Mouse (Mus musculus) E14TG2a.4 (cell line): ENCODE results near the gene Mrpl49.

Source experiments
- CTCF ChIP-seq: conservative IDR thresholded peaks from 2 replicates; pipeline ENCODE4 v1.5.1; 2014; ENCODE audit warnings: low read length
- NANOG ChIP-seq: IDR thresholded peaks from 2 replicates; pipeline ENCODE4 v1.6.1; 2014; ENCODE audit warnings: borderline replicate concordance, low read length, mixed read lengths

DNA sequence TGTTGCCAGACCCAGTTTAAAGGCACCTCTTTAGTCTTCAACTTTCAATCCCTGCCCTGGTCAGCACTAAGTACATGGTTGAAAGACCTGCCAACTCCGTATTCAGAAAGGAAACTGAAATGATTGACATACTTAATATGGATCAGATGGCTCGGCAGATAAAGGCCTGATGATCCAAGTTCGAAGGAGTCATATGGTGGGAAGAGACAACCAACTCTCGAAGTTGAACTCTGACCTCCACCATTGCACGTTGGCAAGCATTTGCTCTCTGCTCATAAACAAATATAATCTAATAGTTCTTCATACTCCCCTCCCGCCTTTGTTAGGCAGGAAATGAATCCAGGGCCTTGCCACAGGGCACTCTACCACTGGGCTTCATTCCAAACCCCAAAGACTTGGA lies 28.6 kb downstream of the Mrpl49 start:
- TF ChIP-seq CTCF (no peak), NANOG (no peak)
